Mouse (Mus musculus) hindbrain, embryonic 11.5 days (tissue): ENCODE data around the gene Nfkbie. TPM values are rescaled to one million over a fixed set of nuclear protein-coding genes. Genes with fewer than 3 reads are reported as not detected.
A peak's percentile ranks its signal among the peaks of the same experiment; 100 is the strongest.

ENCODE experiments used
- ATAC-seq: fragments of 200-750 bp; cut with Nextera tagmentation; 2 replicates; pipeline ENCODE4 v1.8.0; 2017; ENCODE audit warnings: mild to moderate bottlenecking, moderate TSS enrichment, moderate library complexity; ENCODE audit not compliant: low FRiP score
- DNase-seq: peaks from one replicate; pipeline ENCODE4 v3.0.0-alpha.2; 2015; ENCODE audit warnings: low spot score
- H3K27ac ChIP-seq: fragments of 300-500 bp; sonication (generic); 2 replicates; pipeline ENCODE4 v1.5.1; 2014; ENCODE audit warnings: mild to moderate bottlenecking, low read depth, low read length
- H3K27me3 ChIP-seq: fragments of 300-500 bp; sonication (generic); 2 replicates; pipeline ENCODE4 v1.6.1; 2014; ENCODE audit warnings: mild to moderate bottlenecking, low read length, moderate library complexity, mixed read lengths; ENCODE audit not compliant: control insufficient read depth, insufficient read depth
- H3K36me3 ChIP-seq: fragments of 300-500 bp; sonication (generic); 2 replicates; pipeline ENCODE4 v1.6.1; 2014; ENCODE audit warnings: mild to moderate bottlenecking, low read length, moderate library complexity, mixed read lengths; ENCODE audit not compliant: control insufficient read depth, insufficient read depth
- H3K4me1 ChIP-seq: fragments of 300-500 bp; sonication (generic); replicated peaks from 2 replicates; pipeline ENCODE4 v1.6.1; 2014; ENCODE audit warnings: low read length, mixed read lengths; ENCODE audit not compliant: control insufficient read depth, insufficient read depth
- H3K4me2 ChIP-seq: fragments of 300-500 bp; sonication (generic); replicated peaks from 2 replicates; pipeline ENCODE4 v1.6.1; 2014; ENCODE audit warnings: mild to moderate bottlenecking, low read depth, low read length
- H3K4me3 ChIP-seq: fragments of 300-500 bp; sonication (generic); 2 replicates; pipeline ENCODE4 v1.5.1; 2014; ENCODE audit warnings: low read depth, low read length
- H3K9ac ChIP-seq: fragments of 300-500 bp; sonication (generic); 2 replicates; pipeline ENCODE4 v1.6.1; 2014; ENCODE audit warnings: low read depth, low read length
- H3K9me3 ChIP-seq: fragments of 300-500 bp; sonication (generic); 2 replicates; pipeline ENCODE4 v1.6.1; 2016; ENCODE audit warnings: low read length; ENCODE audit not compliant: control insufficient read depth
- WGBS: fragments of 180-500 bp; shearing (Covaris S2); extraction: QIAGEN DNeasy Blood & Tissue Kit; methylation state at CpG from one replicate; pipeline ENCODE4 v1.1.7; 2014; 5-methylcytosine and 5-hydroxymethylcytosine counted together
- polyA plus RNA-seq: library from polyadenylated mRNA; unstranded; fragments of >200 nt; fragmentation: Nextera tagmentation; extraction: Ambion mirVana; gene quantifications from 2 replicates; pipeline ENCODE4 v1.2.1, GENCODE M21; 2014

Gene Nfkbie
- polyA plus RNA-seq, 1 experiment from 2014 or later, result 9.0 TPM

DNA sequence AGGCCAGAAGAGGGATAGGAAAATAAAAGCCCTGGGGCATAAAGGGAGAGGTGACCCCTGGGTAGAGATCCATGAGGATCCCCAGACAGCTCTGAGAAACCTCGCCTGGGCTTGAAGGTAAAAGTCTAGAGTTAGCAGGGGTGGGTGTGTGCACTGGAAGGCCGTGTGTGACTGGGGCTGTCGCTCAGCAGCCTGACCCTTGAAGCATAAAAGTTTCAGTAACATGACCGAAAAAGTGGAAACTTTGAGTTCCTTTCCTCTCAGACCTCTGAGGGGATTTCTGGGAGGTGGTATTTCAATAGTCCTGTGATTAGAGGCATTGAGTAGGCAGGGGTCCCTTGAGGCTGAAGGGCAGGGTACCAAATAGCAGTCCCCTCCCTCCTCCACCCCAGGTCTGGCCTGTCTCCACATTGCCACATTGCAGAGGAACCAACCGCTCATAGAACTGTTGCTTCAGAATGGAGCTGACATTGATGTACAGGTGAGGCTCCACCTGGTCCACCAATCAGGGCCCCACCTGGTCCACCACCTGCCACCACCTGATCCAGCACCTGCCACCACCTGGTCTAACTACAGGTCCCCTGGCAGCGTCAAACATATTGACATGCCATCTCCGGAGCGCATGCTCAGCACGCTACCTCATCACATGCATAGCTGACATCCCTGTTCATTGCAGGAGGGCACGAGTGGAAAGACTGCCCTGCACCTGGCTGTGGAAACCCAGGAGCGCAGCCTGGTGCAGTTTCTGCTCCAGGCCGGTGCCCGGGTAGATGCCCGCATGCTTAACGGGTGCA lies 4.4 kb downstream of the Nfkbie start:
- ATAC-seq (no peak), DNase-seq (no peak)
- WGBS, result 90% methylated on average over 15 of the region's 15 CpGs
- Histone ChIP-seq H3K36me3 (no peaks in the 10 kb centered on the region), H3K27me3 (0 out of 2 replicates have a peak, but pooled peaks cover 2% of the 10 kb centered on the region), H3K4me2 (no peak overlapping the region), H3K27ac (no peak overlapping the region), H3K4me1 (peaks cover 2% of the 10 kb centered on the region; the same call in 1 of the 2 replicates), H3K9ac (no peak overlapping the region), H3K4me3 (no peak overlapping the region), H3K9me3 (no peaks in the 10 kb centered on the region)

DNA sequence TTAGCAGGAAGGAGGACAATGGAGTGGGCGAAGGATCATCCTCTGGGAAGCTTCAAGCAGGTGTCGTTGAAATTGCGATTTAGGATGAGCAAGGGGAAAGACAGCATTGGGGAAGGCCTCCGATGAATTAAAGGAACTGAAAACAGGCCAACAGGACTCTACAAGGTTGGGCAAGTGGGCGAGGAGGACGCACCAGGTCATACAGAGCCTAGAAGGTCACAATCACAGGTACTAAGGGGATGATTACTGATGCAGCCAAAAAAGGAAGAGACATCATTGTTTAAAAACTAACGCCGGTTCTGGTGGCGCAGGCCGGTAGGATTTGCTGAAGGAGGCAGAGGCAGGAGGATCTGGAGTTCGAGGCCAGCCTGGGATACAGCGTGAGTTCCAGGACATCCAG lies 7.7 kb downstream of the Nfkbie start:
- Histone ChIP-seq H3K9me3 (no peaks in the 10 kb centered on the region), H3K9ac (no peak overlapping the region), H3K4me3 (no peak overlapping the region), H3K4me2 (no peak overlapping the region), H3K27ac (0 out of 2 replicates have a peak overlapping the region, but pooled peaks have one; percentile 80), H3K36me3 (no peaks in the 10 kb centered on the region), H3K27me3 (no peaks in the 10 kb centered on the region), H3K4me1 (peaks cover 3% of the 10 kb centered on the region; the same call in 1 of the 2 replicates)
- WGBS, result 82% methylated on average over 12 of the region's 12 CpGs
- ATAC-seq (no peak), DNase-seq (no peak)

- DNase-seq, result peak; percentile 93
- peak within 1 kb of the TSS; percentile 78 for H3K9ac ChIP-seq
- WGBS, result under 1% methylated on average over 58 of the region's 61 CpGs
Observed at GRCm38 (mm10) chr17:45563655-45564530, 8.4 kb downstream of the Nfkbie start, which contains the start of gene Slc35b2. Gene Slc35b2 (plus strand): TSS chr17:45563874.

DNA sequence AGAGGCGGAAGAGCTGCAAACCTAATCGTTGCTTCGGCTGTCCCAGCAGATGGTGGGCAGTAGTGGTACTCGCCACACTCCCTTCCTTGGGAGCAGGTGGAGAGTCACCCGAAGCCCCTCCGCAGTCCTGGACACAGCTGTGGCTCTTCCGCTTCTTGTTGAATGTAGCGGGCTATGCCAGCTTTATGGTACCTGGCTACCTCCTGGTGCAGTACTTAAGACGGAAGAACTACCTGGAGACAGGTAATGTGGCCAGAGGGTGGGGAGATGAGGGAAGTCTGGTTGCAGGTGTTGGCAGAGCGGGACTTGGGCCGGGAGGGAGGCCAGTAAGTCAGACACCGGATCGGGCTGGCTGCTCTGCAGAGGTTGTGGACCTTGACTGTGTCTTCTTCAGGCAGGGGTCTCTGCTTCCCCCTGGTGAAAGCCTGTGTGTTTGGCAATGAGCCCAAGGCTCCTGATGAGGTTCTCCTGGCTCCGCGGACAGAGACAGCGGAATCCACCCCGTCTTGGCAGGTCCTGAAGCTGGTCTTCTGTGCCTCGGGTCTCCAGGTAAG lies 9.1 kb downstream of the Nfkbie start:
- WGBS, result 16% methylated on average over 18 of the region's 18 CpGs
- Histone ChIP-seq H3K9me3 (no peaks in the 10 kb centered on the region), H3K4me1 (peaks cover 3% of the 10 kb centered on the region; the same call in 1 of the 2 replicates), H3K27me3 (no peaks in the 10 kb centered on the region), H3K9ac (peak overlapping the region; percentile 78), H3K4me2 (peak overlapping the region; percentile 83), H3K4me3 (peak overlapping the region; percentile 68), H3K36me3 (peaks cover 6% of the 10 kb centered on the region), H3K27ac (peak overlapping the region; percentile 80)
- ATAC-seq (no peak; the same call in 1 of the 2 replicates), DNase-seq (no peak)

More at GRCm38 (mm10) chr17:45563655-45564530, 8.4 kb downstream of the Nfkbie start, which contains the start of gene Slc35b2:
- H3K4me2 ChIP-seq, result peak within 1 kb of the TSS; percentile 83
- peaks cover 3% of the 10 kb centered on the region; the same call in 1 of the 2 replicates for H3K36me3 ChIP-seq
- no peaks in the 10 kb centered on the region for H3K27me3 ChIP-seq
- no peaks in the 10 kb centered on the region for H3K9me3 ChIP-seq
- ATAC-seq, result peak; percentile 87
- H3K4me1 ChIP-seq, result peaks cover 3% of the 10 kb centered on the region; the same call in 1 of the 2 replicates
- H3K4me3 ChIP-seq, result peak within 1 kb of the TSS; percentile 68
- peak within 1 kb of the TSS; percentile 80 for H3K27ac ChIP-seq

DNA sequence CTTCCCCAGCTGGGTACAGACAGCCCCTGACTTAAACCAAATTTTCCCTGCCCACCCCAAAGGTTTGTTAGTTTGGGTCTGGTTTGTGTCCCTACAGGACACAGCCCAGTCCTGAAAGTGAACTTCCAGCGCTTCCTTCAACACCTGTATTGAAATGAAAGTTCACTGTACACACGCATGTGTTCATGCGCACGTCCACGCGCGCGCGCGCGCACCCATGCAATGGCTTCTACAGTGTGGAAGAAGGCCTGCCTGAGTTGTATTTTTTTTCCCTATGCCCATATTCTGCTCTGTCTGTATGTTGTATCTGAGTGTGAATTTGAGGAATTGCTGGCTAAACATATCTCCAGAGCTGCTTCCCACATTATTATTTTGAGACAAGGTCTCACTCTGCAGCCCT lies 9.6 kb downstream of the Nfkbie start:
- DNase-seq (no peak), ATAC-seq (no peak)
- no peaks in the 10 kb centered on the region for H3K9me3 ChIP-seq
- H3K9ac ChIP-seq, result peak overlapping the region; percentile 78
- H3K36me3 ChIP-seq, result peaks cover 9% of the 10 kb centered on the region
- peak overlapping the region; percentile 83 for H3K4me2 ChIP-seq
- H3K27me3 ChIP-seq, result no peaks in the 10 kb centered on the region
- H3K4me3 ChIP-seq, result peak overlapping the region; percentile 68
- H3K27ac ChIP-seq, result no peak overlapping the region; the same call in 1 of the 2 replicates
- H3K4me1 ChIP-seq, result peaks cover 3% of the 10 kb centered on the region; the same call in 1 of the 2 replicates
- 94% methylated on average over 11 of the region's 11 CpGs for WGBS

- ATAC-seq, result no peak
- Histone ChIP-seq H3K9ac (no peak overlapping the region), H3K27me3 (no peaks in the 10 kb centered on the region), H3K4me3 (no peak overlapping the region), H3K27ac (no peak overlapping the region), H3K9me3 (no peaks in the 10 kb centered on the region), H3K36me3 (peaks cover 15% of the 10 kb centered on the region), H3K4me1 (peaks cover 5% of the 10 kb centered on the region; the same call in 1 of the 2 replicates), H3K4me2 (no peak overlapping the region)
- 92% methylated on average over 1 of the region's 1 CpGs for WGBS
- no peak for DNase-seq
Observed at GRCm38 (mm10) chr17:45566031-45566359, 10.5 kb downstream of the Nfkbie start.

GRCm38 (mm10) chr17:45566360-45567161 lies 11.1 kb downstream of the Nfkbie start:
- H3K27me3 ChIP-seq, result no peaks in the 10 kb centered on the region
- ATAC-seq (no peak), DNase-seq (no peak)
- H3K9me3 ChIP-seq, result no peaks in the 10 kb centered on the region
- 75% methylated on average over 18 of the region's 18 CpGs for WGBS
- H3K36me3 ChIP-seq, result peaks cover 20% of the 10 kb centered on the region
- no peak overlapping the region for H3K4me2 ChIP-seq
- H3K4me3 ChIP-seq, result no peak overlapping the region
- no peak overlapping the region for H3K27ac ChIP-seq
- H3K4me1 ChIP-seq, result peaks cover 6% of the 10 kb centered on the region; the same call in 1 of the 2 replicates
- H3K9ac ChIP-seq, result no peak overlapping the region

DNA sequence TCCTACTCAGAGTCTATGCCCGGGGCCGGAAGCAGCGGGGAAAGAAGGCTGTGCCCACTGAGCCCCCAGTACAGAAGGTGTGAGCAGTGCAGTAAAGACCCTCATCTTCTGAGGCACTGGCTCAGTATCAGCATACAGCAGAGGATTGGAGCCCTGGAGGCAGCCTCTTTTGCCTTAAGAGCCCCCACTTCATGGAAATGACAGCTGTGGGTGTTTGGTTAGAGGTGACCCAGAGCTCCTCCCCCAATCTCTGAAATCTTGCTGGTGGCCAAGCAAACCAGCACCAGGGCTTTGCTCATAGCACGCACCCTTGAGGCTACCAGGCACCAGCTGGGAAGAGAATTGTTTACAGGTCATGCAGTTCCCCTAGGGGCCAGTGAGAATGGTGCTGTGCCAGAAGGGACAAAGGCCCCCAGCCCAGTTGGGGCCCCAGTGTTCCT lies 11.7 kb downstream of the Nfkbie start:
- H3K9me3 ChIP-seq, result no peaks in the 10 kb centered on the region
- H3K27ac ChIP-seq, result no peak overlapping the region
- H3K4me1 ChIP-seq, result peaks cover 7% of the 10 kb centered on the region; the same call in 1 of the 2 replicates
- H3K27me3 ChIP-seq, result no peaks in the 10 kb centered on the region
- peaks cover 20% of the 10 kb centered on the region for H3K36me3 ChIP-seq
- ATAC-seq, result no peak
- no peak overlapping the region for H3K4me3 ChIP-seq
- no peak overlapping the region for H3K4me2 ChIP-seq
- DNase-seq, result no peak
- WGBS, result 32% methylated on average over 4 of the region's 4 CpGs
- no peak overlapping the region for H3K9ac ChIP-seq
